Mouse (Mus musculus): Measurements from ENCODE around the gene Pde4c. TPM values are rescaled to one million over a fixed set of nuclear protein-coding genes. Genes with fewer than 3 reads are reported as not detected.

Pde4c gene
- total and polyA plus RNA-seq, 2 experiments from 2014 or later: 0.23 to 0.48 TPM

GRCm38 (mm10) chr8:70696946-70697345, 26.6 kb upstream of the Pde4c start:
- Histone ChIP-seq H3K4me1 (ENCODE audit: insufficient read depth) (peaks cover 23% of the 10 kb centered on the region), H3K27me3 (ENCODE audit: insufficient read depth, low read length) (no peaks in the 10 kb centered on the region), H3K9me3 (ENCODE audit: low read length) (no peaks in the 10 kb centered on the region), H3K4me2 (ENCODE audit: low read depth) (peak overlapping the region; percentile 60), H3K36me3 (ENCODE audit: insufficient read depth) (no peaks in the 10 kb centered on the region), H3K4me3 (ENCODE audit: low read depth, low read length) (no peak overlapping the region), H3K9ac (no peak overlapping the region), H3K27ac (ENCODE audit: low read depth, low read length) (peak overlapping the region; percentile 15; the same call in 1 of the 2 replicates)
- ATAC-seq (no peak), DNase-seq (no peak)
- no peak for TF ChIP-seq CTCF (IDR thresholded peaks at IDR 0.05; ENCODE audit: low read depth)
- 20% methylated on average over 4 of the region's 4 CpGs for WGBS

DNA sequence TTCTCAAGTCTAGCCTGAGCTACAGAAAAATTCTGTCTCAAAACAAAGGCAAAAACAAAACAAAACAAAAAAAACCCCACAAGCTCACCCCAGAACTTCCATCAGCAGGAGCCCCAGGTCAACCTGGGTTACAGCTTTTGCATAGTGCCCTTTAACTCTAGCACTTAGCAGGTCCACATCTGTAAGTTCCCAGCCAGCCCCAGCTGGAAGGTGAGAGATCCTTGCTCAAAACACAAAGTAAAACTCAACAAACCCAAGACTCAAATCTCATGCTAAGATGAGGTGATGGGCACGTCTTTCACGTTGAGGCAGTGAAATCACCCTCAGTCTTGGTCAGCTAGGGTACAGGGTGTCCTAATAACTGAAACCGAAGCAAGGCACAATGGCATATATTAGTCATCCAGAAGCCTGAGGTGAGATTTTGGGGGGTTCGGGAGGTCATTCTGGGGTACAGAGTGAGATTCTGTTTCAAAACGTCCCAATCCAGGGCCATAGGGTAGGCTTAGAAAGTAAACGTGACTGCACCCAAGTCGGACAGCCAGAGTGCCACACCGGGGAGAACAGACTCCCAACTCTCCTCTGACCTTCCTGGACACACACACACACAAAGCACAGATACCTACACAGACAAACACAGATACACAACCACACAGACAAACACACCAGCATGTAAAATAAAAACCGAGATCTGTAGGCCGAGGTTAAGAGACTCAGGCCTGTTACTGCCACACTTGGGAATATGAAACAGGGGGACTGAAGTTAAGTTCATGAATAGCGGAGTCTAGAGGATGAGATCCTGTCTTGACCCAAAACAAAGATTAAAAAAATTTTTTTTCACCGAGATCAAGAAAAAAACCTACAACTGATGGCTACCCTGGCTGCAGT, 25.9 kb upstream of the Pde4c start:
- no peak for TF ChIP-seq CTCF (IDR thresholded peaks at IDR 0.05; ENCODE audit: low read depth)
- Histone ChIP-seq H3K4me2 (ENCODE audit: low read depth) (peak overlapping the region; percentile 60), H3K4me1 (ENCODE audit: insufficient read depth) (peaks cover 22% of the 10 kb centered on the region), H3K36me3 (ENCODE audit: insufficient read depth) (no peaks in the 10 kb centered on the region), H3K4me3 (ENCODE audit: low read depth, low read length) (peak overlapping the region; percentile 66), H3K9ac (peak overlapping the region; percentile 58), H3K9me3 (ENCODE audit: low read length) (no peaks in the 10 kb centered on the region), H3K27ac (ENCODE audit: low read depth, low read length) (peak overlapping the region; percentile 97), H3K27me3 (ENCODE audit: insufficient read depth, low read length) (no peaks in the 10 kb centered on the region)
- 68% methylated on average over 12 of the region's 12 CpGs for WGBS
- ATAC-seq: no peak
- no peak for DNase-seq

GRCm38 (mm10) chr8:70698310-70699109, 25.0 kb upstream of the Pde4c start, which contains the start of gene Jund:
Jund (plus strand) TSS chr8:70698949.
- H3K4me1 ChIP-seq (ENCODE audit: insufficient read depth): peaks cover 22% of the 10 kb centered on the region
- DNase-seq (peak; percentile 100), ATAC-seq (peak; percentile 89)
- peak within 1 kb of the TSS; percentile 66 for H3K4me3 ChIP-seq (ENCODE audit: low read depth, low read length)
- H3K36me3 ChIP-seq (ENCODE audit: insufficient read depth): no peaks in the 10 kb centered on the region
- 3% methylated on average over 58 of the region's 69 CpGs for WGBS
- H3K4me2 ChIP-seq (ENCODE audit: low read depth): peak within 1 kb of the TSS; percentile 60
- peak; percentile 59 for TF ChIP-seq CTCF (IDR thresholded peaks at IDR 0.05; ENCODE audit: low read depth)
- no peaks in the 10 kb centered on the region for H3K27me3 ChIP-seq (ENCODE audit: insufficient read depth, low read length)
- peak within 1 kb of the TSS; percentile 98 for H3K9ac ChIP-seq
- H3K9me3 ChIP-seq (ENCODE audit: low read length): no peaks in the 10 kb centered on the region
- H3K27ac ChIP-seq (ENCODE audit: low read depth, low read length): peak within 1 kb of the TSS; percentile 97

GRCm38 (mm10) chr8:70699116-70699833, 24.2 kb upstream of the Pde4c start:
- TF ChIP-seq CTCF (IDR thresholded peaks at IDR 0.05; ENCODE audit: low read depth): no peak; the same call in 1 of the 2 replicates
- Histone ChIP-seq H3K4me3 (ENCODE audit: low read depth, low read length) (peak overlapping the region; percentile 66), H3K27me3 (ENCODE audit: insufficient read depth, low read length) (no peaks in the 10 kb centered on the region), H3K9ac (peak overlapping the region; percentile 98), H3K4me2 (ENCODE audit: low read depth) (peak overlapping the region; percentile 60), H3K27ac (ENCODE audit: low read depth, low read length) (peak overlapping the region; percentile 97), H3K9me3 (ENCODE audit: low read length) (no peaks in the 10 kb centered on the region), H3K36me3 (ENCODE audit: insufficient read depth) (0 out of 2 replicates have a peak, but pooled peaks cover 6% of the 10 kb centered on the region), H3K4me1 (ENCODE audit: insufficient read depth) (peaks cover 22% of the 10 kb centered on the region)
- DNase-seq (no peak), ATAC-seq (peak; percentile 23)
- 1% methylated on average over 80 of the region's 89 CpGs for WGBS

DNA sequence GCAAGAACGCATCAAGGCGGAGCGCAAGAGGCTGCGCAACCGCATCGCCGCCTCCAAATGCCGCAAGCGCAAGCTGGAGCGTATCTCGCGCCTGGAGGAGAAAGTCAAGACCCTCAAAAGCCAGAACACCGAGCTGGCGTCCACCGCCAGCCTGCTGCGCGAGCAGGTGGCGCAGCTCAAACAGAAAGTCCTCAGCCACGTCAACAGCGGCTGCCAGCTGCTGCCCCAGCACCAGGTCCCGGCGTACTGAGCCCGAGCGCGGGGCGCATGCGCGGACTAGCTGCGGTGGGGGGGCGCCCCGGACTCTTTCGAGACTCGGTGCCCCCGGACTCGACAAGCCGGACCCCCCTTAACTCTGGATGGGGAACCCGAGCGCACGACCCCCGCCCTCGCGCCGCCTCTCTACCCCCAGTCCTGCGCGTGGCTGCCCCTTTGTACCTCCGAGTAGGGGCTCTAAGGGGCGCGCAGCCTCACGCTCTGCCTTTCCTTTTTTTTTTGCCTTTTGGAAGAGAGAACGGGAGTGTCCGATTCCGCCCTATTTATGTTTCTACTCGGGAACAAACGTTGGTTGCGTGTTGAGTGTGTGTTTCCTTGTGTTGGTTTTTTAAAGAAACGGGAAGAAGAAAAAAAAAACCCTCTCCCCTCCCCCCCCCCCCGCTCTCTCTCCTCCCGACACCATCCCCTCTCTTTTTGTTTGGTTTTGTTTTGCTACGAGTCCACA, 23.5 kb upstream of the Pde4c start:
- Histone ChIP-seq H3K9ac (peak overlapping the region; percentile 98), H3K9me3 (ENCODE audit: low read length) (no peaks in the 10 kb centered on the region), H3K27ac (ENCODE audit: low read depth, low read length) (peak overlapping the region; percentile 97), H3K4me1 (ENCODE audit: insufficient read depth) (peaks cover 22% of the 10 kb centered on the region), H3K36me3 (ENCODE audit: insufficient read depth) (peaks cover 10% of the 10 kb centered on the region; the same call in 1 of the 2 replicates), H3K4me2 (ENCODE audit: low read depth) (peak overlapping the region; percentile 60), H3K27me3 (ENCODE audit: insufficient read depth, low read length) (no peaks in the 10 kb centered on the region), H3K4me3 (ENCODE audit: low read depth, low read length) (peak overlapping the region; percentile 66)
- WGBS: 1% methylated on average over 58 of the region's 59 CpGs
- ATAC-seq: peak; percentile 26
- peak; percentile 2; the same call in 1 of the 2 replicates for TF ChIP-seq CTCF (IDR thresholded peaks at IDR 0.05; ENCODE audit: low read depth)
- DNase-seq: peak; percentile 92

GRCm38 (mm10) chr8:70700555-70700922, 23.0 kb upstream of the Pde4c start:
- TF ChIP-seq CTCF (IDR thresholded peaks at IDR 0.05; ENCODE audit: low read depth): peak; percentile 77
- Histone ChIP-seq H3K9me3 (ENCODE audit: low read length) (no peaks in the 10 kb centered on the region), H3K4me3 (ENCODE audit: low read depth, low read length) (peak overlapping the region; percentile 66), H3K27ac (ENCODE audit: low read depth, low read length) (peak overlapping the region; percentile 97), H3K9ac (peak overlapping the region; percentile 98), H3K4me1 (ENCODE audit: insufficient read depth) (peaks cover 22% of the 10 kb centered on the region), H3K36me3 (ENCODE audit: insufficient read depth) (peaks cover 10% of the 10 kb centered on the region; the same call in 1 of the 2 replicates), H3K4me2 (ENCODE audit: low read depth) (peak overlapping the region; percentile 60), H3K27me3 (ENCODE audit: insufficient read depth, low read length) (no peaks in the 10 kb centered on the region)
- DNase-seq (peak; percentile 93), ATAC-seq (peak; percentile 8)
- under 1% methylated on average over 20 of the region's 20 CpGs for WGBS
